Mouse (Mus musculus) liver, adult 2 months (tissue): ENCODE data around the gene Cfap45. TPM values are rescaled to one million over a fixed set of nuclear protein-coding genes. Genes with fewer than 3 reads are reported as not detected.

Source experiments
- DNase-seq: peaks from one replicate; pipeline ENCODE4 v3.0.0-alpha.2; 2011; ENCODE audit warnings: low read depth, low spot score; ENCODE audit errors: extremely low read depth
- H3K27ac ChIP-seq: fragments of 200-500 bp; replicated peaks from 2 replicates; pipeline ENCODE4 v1.5.1; 2012; ENCODE audit warnings: low read depth, mild to moderate bottlenecking, control low read depth, inconsistent platforms, low read length; ENCODE audit not compliant: insufficient read depth
- H3K27me3 ChIP-seq: fragments of 200-500 bp; 2 replicates; pipeline ENCODE4 v1.6.1; 2012; ENCODE audit warnings: mild to moderate bottlenecking, moderate library complexity, low read length, inconsistent platforms; ENCODE audit not compliant: control insufficient read depth, insufficient read depth
- H3K36me3 ChIP-seq: fragments of 200-500 bp; 2 replicates; pipeline ENCODE4 v1.6.1; 2012; ENCODE audit warnings: low read length, inconsistent platforms; ENCODE audit not compliant: control insufficient read depth, insufficient read depth
- H3K4me1 ChIP-seq: fragments of 200-500 bp; 2 replicates; pipeline ENCODE4 v1.6.1; 2011; ENCODE audit warnings: low read length; ENCODE audit not compliant: control insufficient read depth, insufficient read depth
- H3K4me3 ChIP-seq: fragments of 200-500 bp; 2 replicates; pipeline ENCODE4 v1.5.1; 2011; ENCODE audit warnings: low read depth, mild to moderate bottlenecking, control low read depth, low read length, moderate library complexity; ENCODE audit not compliant: insufficient read depth
- H3K79me2 ChIP-seq: fragments of 200-500 bp; 2 replicates; pipeline ENCODE4 v1.6.1; 2012; ENCODE audit warnings: inconsistent platforms, mild to moderate bottlenecking, low read length, moderate library complexity; ENCODE audit not compliant: control insufficient read depth, insufficient read depth
- H3K9ac ChIP-seq: fragments of 200-500 bp; 2 replicates; pipeline ENCODE4 v1.6.1; 2012; ENCODE audit warnings: low read depth, mild to moderate bottlenecking, control low read depth, inconsistent platforms, low read length
- CTCF ChIP-seq: fragments of 200-500 bp; IDR thresholded peaks from 2 replicates; pipeline ENCODE4 v1.5.1; 2011; ENCODE audit warnings: low read depth, low read length, control low read depth
- POLR2A ChIP-seq: fragments of 200-500 bp; IDR thresholded peaks from 2 replicates; pipeline ENCODE4 v1.6.1; 2011; ENCODE audit warnings: low read length, control low read depth; ENCODE audit not compliant: insufficient read depth; ENCODE audit errors: extremely low read depth
- WGBS: fragments of 180-500 bp; shearing (Covaris S2); methylation state at CpG from one replicate; pipeline ENCODE4 v1.1.7; 2018; 5-methylcytosine and 5-hydroxymethylcytosine counted together
- polyA plus RNA-seq: library from polyadenylated mRNA; depleted of rRNA; stranded (reverse); fragments of >200 nt; gene quantifications from 2 replicates; pipeline ENCODE4 v1.2.3, GENCODE M21; 2012
- total RNA-seq: library from RNA; depleted of rRNA; stranded (reverse); fragments of >200 nt; gene quantifications from 2 replicates; pipeline ENCODE4 v1.2.3, GENCODE M21; 2014

The Cfap45 gene
- total and polyA plus RNA-seq, 2 experiments: 0.09 TPM; not detected in 1

DNA sequence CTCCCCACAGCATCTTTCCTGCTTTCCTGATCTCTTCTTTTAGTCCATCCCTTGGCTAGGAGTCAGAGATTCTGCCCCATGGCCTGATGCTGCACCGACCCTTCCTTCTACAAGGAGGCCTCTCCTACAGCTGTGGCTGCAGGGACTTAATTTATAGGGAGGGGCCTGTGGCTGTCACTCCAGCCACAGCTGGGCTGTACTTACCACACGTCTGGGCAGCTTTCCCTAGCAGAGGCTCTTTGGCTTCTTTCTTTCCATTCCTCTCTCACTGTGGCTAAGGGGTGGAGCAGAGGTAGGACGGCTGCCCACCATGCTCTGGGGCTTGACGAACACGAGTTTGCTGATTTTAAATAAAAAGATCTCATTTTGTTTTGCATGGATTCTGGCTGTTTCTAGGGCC is 13.6 kb upstream of the Cfap45 start:
- peaks cover 13% of the 10 kb centered on the region for H3K4me1 ChIP-seq
- 73% methylated on average over 5 of the region's 5 CpGs for WGBS

DNA sequence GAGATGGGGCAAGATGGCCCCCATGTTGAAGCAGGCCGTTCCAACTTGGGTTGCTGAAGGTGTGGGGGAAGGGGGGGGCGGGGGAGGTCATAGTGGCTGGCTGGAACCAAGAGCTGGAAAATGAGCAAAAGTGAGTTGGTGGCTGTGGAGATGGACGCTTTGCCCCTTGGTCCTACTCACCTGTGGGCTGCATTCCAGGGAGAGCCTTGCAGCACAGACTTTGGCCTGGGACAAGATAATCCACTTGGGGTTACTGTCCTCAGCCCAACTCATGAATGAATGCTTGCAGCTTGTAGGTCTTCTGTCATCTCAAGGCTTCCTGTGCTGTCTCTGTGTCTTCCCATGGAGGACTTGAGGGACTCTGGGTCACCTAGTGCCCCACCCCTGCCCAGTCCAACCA is 12.9 kb upstream of the Cfap45 start:
- DNase-seq: no peak
- Histone ChIP-seq H3K27ac (no peak overlapping the region), H3K4me3 (no peak overlapping the region), H3K79me2 (no peaks in the 10 kb centered on the region), H3K4me1 (peaks cover 9% of the 10 kb centered on the region), H3K9ac (no peak overlapping the region), H3K36me3 (no peaks in the 10 kb centered on the region), H3K27me3 (no peaks in the 10 kb centered on the region)
- 77% methylated on average over 3 of the region's 3 CpGs for WGBS
- TF ChIP-seq POLR2A (no peak), CTCF (no peak)

More for the DNA sequence above, 13.6 kb upstream of the Cfap45 start:
- H3K36me3 ChIP-seq: no peaks in the 10 kb centered on the region
- no peak for DNase-seq
- no peak overlapping the region for H3K4me3 ChIP-seq
- TF ChIP-seq POLR2A (no peak), CTCF (no peak)
- no peak overlapping the region for H3K27ac ChIP-seq
- H3K9ac ChIP-seq: no peak overlapping the region
- no peaks in the 10 kb centered on the region for H3K27me3 ChIP-seq
- H3K79me2 ChIP-seq: no peaks in the 10 kb centered on the region

DNA sequence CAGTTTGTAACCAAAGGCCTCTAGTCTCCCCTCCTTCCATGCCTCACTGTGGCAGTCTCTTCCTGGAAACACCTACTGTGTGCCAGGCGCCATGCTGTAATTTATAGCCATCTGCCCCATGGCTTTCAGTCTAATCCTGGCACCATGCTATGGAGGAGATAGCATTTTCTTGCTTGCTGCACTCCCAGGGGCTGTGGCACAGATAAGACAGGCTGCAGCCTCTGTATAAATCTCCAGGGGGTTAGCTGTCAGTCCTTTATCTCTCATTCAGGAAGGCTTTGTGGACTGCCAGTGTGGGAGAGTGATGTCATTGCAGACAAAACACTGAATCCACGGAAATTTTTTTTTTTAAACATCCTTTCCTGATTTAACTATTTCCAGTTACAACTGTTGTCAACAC is 12.4 kb upstream of the Cfap45 start:
- Histone ChIP-seq H3K27me3 (no peaks in the 10 kb centered on the region), H3K79me2 (no peaks in the 10 kb centered on the region), H3K36me3 (no peaks in the 10 kb centered on the region), H3K4me3 (no peak overlapping the region), H3K27ac (no peak overlapping the region), H3K4me1 (peaks cover 9% of the 10 kb centered on the region), H3K9ac (no peak overlapping the region)
- 76% methylated on average over 2 of the region's 2 CpGs for WGBS
- TF ChIP-seq CTCF (no peak), POLR2A (no peak)
- DNase-seq: no peak

DNA sequence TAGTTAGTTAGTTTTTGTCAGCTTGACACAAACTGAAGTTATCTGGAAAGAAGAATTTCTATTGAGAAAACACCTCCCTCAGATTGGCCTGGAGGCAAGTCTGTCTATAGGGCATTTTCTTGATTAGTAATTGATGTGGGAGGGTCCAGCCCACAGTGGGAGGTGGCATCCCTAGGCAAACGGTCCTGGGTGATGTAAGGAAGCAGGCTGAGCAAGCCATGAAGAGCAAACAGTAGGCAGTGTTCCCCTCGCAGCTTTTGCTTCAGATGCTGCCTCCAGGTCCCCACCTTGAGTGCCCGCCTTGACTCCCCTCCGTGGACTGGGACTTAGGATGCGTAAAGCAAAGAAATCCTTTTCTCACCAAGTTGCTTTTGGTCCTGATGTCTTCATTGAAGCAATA is 11.4 kb upstream of the Cfap45 start:
- TF ChIP-seq POLR2A: no peak
- TF ChIP-seq CTCF: no peak
- Histone ChIP-seq H3K4me1 (peaks cover 12% of the 10 kb centered on the region), H3K27ac (no peak overlapping the region), H3K9ac (no peak overlapping the region), H3K36me3 (no peaks in the 10 kb centered on the region), H3K79me2 (no peaks in the 10 kb centered on the region), H3K4me3 (no peak overlapping the region), H3K27me3 (no peaks in the 10 kb centered on the region)
- 73% methylated on average over 5 of the region's 5 CpGs for WGBS
- DNase-seq: no peak

DNA sequence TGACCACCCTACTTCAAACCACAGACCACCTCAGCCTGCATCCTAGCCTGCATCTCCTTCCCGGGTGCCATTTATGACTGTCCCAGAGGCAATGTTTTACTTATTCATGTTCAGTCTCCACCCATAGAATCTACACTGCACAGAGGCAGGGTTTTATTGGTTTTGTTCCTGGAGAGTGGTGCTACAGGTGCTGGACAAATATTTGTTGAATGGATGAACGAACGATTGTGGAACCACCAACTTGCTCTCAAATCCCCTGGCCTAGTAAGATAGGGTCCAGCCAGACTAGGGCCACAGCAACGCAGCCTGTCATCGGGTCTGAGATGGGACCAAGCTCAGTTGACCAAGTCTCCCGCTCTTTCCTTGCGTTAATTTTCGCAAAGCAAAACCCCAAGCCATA is 10.6 kb upstream of the Cfap45 start:
- H3K27ac ChIP-seq: no peak overlapping the region
- WGBS: 28% methylated on average over 8 of the region's 8 CpGs
- H3K79me2 ChIP-seq: no peaks in the 10 kb centered on the region
- no peak overlapping the region for H3K9ac ChIP-seq
- TF ChIP-seq CTCF (no peak), POLR2A (no peak)
- no peaks in the 10 kb centered on the region for H3K36me3 ChIP-seq
- no peak for DNase-seq
- no peaks in the 10 kb centered on the region for H3K27me3 ChIP-seq
- no peak overlapping the region for H3K4me3 ChIP-seq
- H3K4me1 ChIP-seq: peaks cover 13% of the 10 kb centered on the region

DNA sequence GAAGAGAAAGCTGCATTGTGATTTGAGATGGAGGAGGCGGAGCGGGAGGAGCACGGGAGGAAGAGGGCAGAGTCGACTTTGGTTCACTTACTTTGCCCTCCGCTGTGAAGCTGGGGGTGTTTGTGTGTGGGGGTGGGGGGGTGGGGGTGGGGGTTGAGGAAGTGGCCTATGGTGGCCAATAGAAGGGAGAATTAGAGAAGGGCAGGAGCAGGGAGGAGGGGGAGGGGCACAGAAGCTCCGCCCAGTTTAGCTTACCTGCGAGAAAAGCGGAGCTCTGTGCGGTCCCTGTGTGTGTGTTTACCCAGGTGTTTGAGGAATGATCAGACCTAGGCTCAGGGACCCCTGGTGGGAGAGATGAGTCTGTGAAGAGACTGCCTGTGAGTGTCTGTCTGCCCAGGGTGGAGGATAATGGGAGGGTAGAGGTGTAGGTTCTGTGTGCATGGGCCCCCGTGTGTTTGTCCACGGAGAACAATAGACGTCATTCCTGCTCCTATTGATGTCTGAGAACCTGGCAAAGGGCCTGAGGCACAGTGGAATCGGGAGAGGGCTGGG is 10.1 kb upstream of the Cfap45 start:
- Histone ChIP-seq H3K27me3 (no peaks in the 10 kb centered on the region), H3K27ac (no peak overlapping the region), H3K79me2 (no peaks in the 10 kb centered on the region), H3K4me1 (peaks cover 17% of the 10 kb centered on the region), H3K4me3 (no peak overlapping the region), H3K36me3 (no peaks in the 10 kb centered on the region), H3K9ac (no peak overlapping the region)
- no peak for DNase-seq
- TF ChIP-seq CTCF (no peak), POLR2A (no peak)
- WGBS: 21% methylated on average over 13 of the region's 13 CpGs
